In genomic region chr2:119675831-119676230, GRCm38 (mm10) we compare ENCODE assay signal across 8 mouse cellular contexts. TPM values are rescaled to one million over a fixed set of nuclear protein-coding genes. Genes with fewer than 3 reads are reported as not detected.
A peak's percentile ranks its signal among the peaks of the same experiment; 100 is the strongest.
DNase-seq lines count a peak whose midpoint lies in the region; ATAC-seq and TF ChIP-seq lines count a peak whose summit lies in the region.

No protein-coding gene starts in this region.

- H3K9me3 ChIP-seq in erythroblast, embryonic 14.5 days (ENCODE audit: control insufficient read depth, low read length), result no peaks in the 10 kb centered on the region
- no peaks in the 10 kb centered on the region for H3K9me3 ChIP-seq in liver, embryonic 11.5 days (ENCODE audit: control insufficient read depth, low read length)

- 0 out of 2 replicates have a peak, but pooled peaks have one; percentile 1 for ATAC-seq in liver, embryonic 11.5 days (replicated peaks; ENCODE audit: low FRiP score)

- H3K4me1 ChIP-seq in thymus, adult 2 months (replicated peaks; ENCODE audit: control insufficient read depth, insufficient read depth, low read length), result peaks cover 3% of the 10 kb centered on the region
- peaks cover 32% of the 10 kb centered on the region for H3K4me1 ChIP-seq in erythroblast, embryonic 14.5 days (ENCODE audit: control insufficient read depth)
- peaks cover 10% of the 10 kb centered on the region for H3K4me1 ChIP-seq in liver, embryonic 11.5 days (replicated peaks; ENCODE audit: control insufficient read depth, insufficient read depth, low read length)

- no peak for TF ChIP-seq POLR2A in thymus, adult 2 months (IDR thresholded peaks at IDR 0.05; ENCODE audit: control insufficient read depth, extremely low read depth, insufficient read depth, low read length, poor library complexity)

- no peaks in the 10 kb centered on the region; the same call in 1 of the 2 replicates for H3K36me3 ChIP-seq in thymus, adult 2 months (ENCODE audit: control insufficient read depth, insufficient read depth, low read length)
- peaks cover 22% of the 10 kb centered on the region for H3K36me3 ChIP-seq in erythroblast, embryonic 14.5 days (ENCODE audit: control insufficient read depth)
- H3K36me3 ChIP-seq in liver, embryonic 11.5 days (ENCODE audit: control insufficient read depth, insufficient read depth, low read length), result peaks cover 5% of the 10 kb centered on the region; the same call in 1 of the 2 replicates

- DNase-seq in thymus, adult 2 months, result no peak
- DNase-seq in thymus, postnatal 4 days, result no peak
- DNase-seq in liver, embryonic 11.5 days (ENCODE audit: low spot score), result no peak
- DNase-seq in thymus, postnatal 14 days, result peak; percentile 27
- DNase-seq in yolk sac, embryonic 10.5 days (ENCODE audit: low spot score), result no peak
- no peak for DNase-seq in cerebellum, postnatal 4 days (ENCODE audit: low spot score in 2 of 2)
- DNase-seq in retina, postnatal 1 day, result no peak

- under 1% methylated on average over 5 of the region's 5 CpGs for WGBS in thymus, adult 2 months
- WGBS in liver, embryonic 11.5 days, result 5% methylated on average over 5 of the region's 5 CpGs

- H3K4me2 ChIP-seq in liver, embryonic 11.5 days, result peak overlapping the region; percentile 80

- peak overlapping the region; percentile 97 for H3K9ac ChIP-seq in liver, embryonic 11.5 days (ENCODE audit: low read depth, low read length)

- peak overlapping the region; percentile 72 for H3K27ac ChIP-seq in thymus, adult 2 months (ENCODE audit: control insufficient read depth, insufficient read depth, low read length)
- peak overlapping the region; percentile 86; the same call in 1 of the 2 replicates for H3K27ac ChIP-seq in liver, embryonic 11.5 days (ENCODE audit: low read depth, low read length)

- H3K27me3 ChIP-seq in thymus, adult 2 months (ENCODE audit: control insufficient read depth, insufficient read depth, low read length), result no peaks in the 10 kb centered on the region
- peaks cover 6% of the 10 kb centered on the region for H3K27me3 ChIP-seq in erythroblast, embryonic 14.5 days (ENCODE audit: control insufficient read depth)
- no peaks in the 10 kb centered on the region for H3K27me3 ChIP-seq in liver, embryonic 11.5 days (replicated peaks; ENCODE audit: control insufficient read depth, insufficient read depth, low read length)

- no peak for TF ChIP-seq CTCF in thymus, adult 2 months (IDR thresholded peaks at IDR 0.05; ENCODE audit: borderline replicate concordance, control insufficient read depth, extremely low read depth, insufficient read depth, low read length, poor library complexity)

- H3K4me3 ChIP-seq in thymus, adult 2 months (ENCODE audit: control insufficient read depth, insufficient read depth, low read length), result peak overlapping the region; percentile 75
- peak overlapping the region; percentile 90 for H3K4me3 ChIP-seq in erythroblast, embryonic 14.5 days (replicated peaks)
- H3K4me3 ChIP-seq in liver, embryonic 11.5 days (ENCODE audit: low read depth, low read length), result peak overlapping the region; percentile 99

RNA-seq across cellular contexts. Expression of gene Rtf1, which starts 1.0 kb away (rescaled TPM):
- polyA plus RNA-seq in thymus, adult 2 months (2012; rRNA removed), result 17.3 and 21.0 TPM in 2 replicates
- polyA plus RNA-seq in erythroblast, embryonic 14.5 days (2012), result 5.3 and 5.8 TPM in 2 replicates
- polyA plus RNA-seq in liver, embryonic 11.5 days (2014; fragmentation: Nextera tagmentation; extraction: Ambion mirVana), result 21.5 and 25.3 TPM in 2 replicates

RNA-seq across cellular contexts. Expression of gene Ndufaf1, which starts 13.2 kb away (rescaled TPM):
- 4.1 and 5.0 TPM in 2 replicates for polyA plus RNA-seq in thymus, adult 2 months (2012; rRNA removed)
- polyA plus RNA-seq in erythroblast, embryonic 14.5 days (2012), result 0.16 and 0.62 TPM in 2 replicates
- 64.6 and 66.9 TPM in 2 replicates for polyA plus RNA-seq in liver, embryonic 11.5 days (2014; fragmentation: Nextera tagmentation; extraction: Ambion mirVana)

RNA-seq across cellular contexts. Expression of gene Oip5, which starts 57.6 kb away (rescaled TPM):
- 21.8 and 30.0 TPM in 2 replicates for polyA plus RNA-seq in thymus, adult 2 months (2012; rRNA removed)
- 3.6 and 6.2 TPM in 2 replicates for polyA plus RNA-seq in erythroblast, embryonic 14.5 days (2012)
- 42.0 and 47.7 TPM in 2 replicates for polyA plus RNA-seq in liver, embryonic 11.5 days (2014; fragmentation: Nextera tagmentation; extraction: Ambion mirVana)

RNA-seq across cellular contexts. Expression of gene Nusap1, which starts 57.7 kb away (rescaled TPM):
- polyA plus RNA-seq in thymus, adult 2 months (2012; rRNA removed), result 11.1 and 13.5 TPM in 2 replicates
- 1.8 and 1.9 TPM in 2 replicates for polyA plus RNA-seq in erythroblast, embryonic 14.5 days (2012)
- 76.5 and 88.3 TPM in 2 replicates for polyA plus RNA-seq in liver, embryonic 11.5 days (2014; fragmentation: Nextera tagmentation; extraction: Ambion mirVana)

Comparison
In these comparisons a context has a peak if more than half of its experiments do, and no peak if none do; other contexts are left out.
1. RNA of gene Ndufaf1, which starts 13.2 kb away (polyA plus RNA-seq): 64.6 to 66.9 TPM in liver, embryonic 11.5 days; 4.1 to 5.0 TPM in thymus, adult 2 months and 0.16 to 0.62 TPM in erythroblast, embryonic 14.5 days; every median in the first group is over 10 times any median in the second.
2. Peak in every context shown above with its lines, with median percentiles within 50 percentile points of each other: H3K4me3 ChIP-seq.